Mouse (Mus musculus) large intestine, adult 2 months (tissue): ENCODE results near the gene B3glct. TPM values are rescaled to one million over a fixed set of nuclear protein-coding genes. Genes with fewer than 3 reads are reported as not detected.
A peak's percentile ranks its signal among the peaks of the same experiment; 100 is the strongest.

Experiments
- DNase-seq: peaks from one replicate; pipeline ENCODE4 v3.0.0-alpha.2; 2012; ENCODE audit warnings: low read depth, low spot score
- WGBS: fragments of 180-500 bp; shearing (Covaris S2); methylation state at CpG from one replicate; pipeline ENCODE4 v1.1.7; 2018; 5-methylcytosine and 5-hydroxymethylcytosine counted together
- polyA plus RNA-seq: library from polyadenylated mRNA; depleted of rRNA; stranded (reverse); fragments of >200 nt; gene quantifications from 2 replicates; pipeline ENCODE4 v1.2.3, GENCODE M21; 2012

Gene B3glct
- polyA plus RNA-seq, 1 experiment, result 6.5 TPM

GRCm38 (mm10) chr5:149661428-149661827 lies 16.6 kb upstream of the B3glct start:
- WGBS, result 89% methylated on average over 6 of the region's 6 CpGs
- DNase-seq, result no peak

- WGBS, result 88% methylated on average over 6 of the region's 6 CpGs
- no peak for DNase-seq
Observed at GRCm38 (mm10) chr5:149662980-149663379, 15.1 kb upstream of the B3glct start.

- 86% methylated on average over 5 of the region's 5 CpGs for WGBS
- DNase-seq, result no peak
Observed at GRCm38 (mm10) chr5:149663417-149663816, 14.6 kb upstream of the B3glct start.

GRCm38 (mm10) chr5:149677196-149677595 lies 834 bp upstream of the B3glct start:
- DNase-seq, result no peak
- WGBS, result 80% methylated on average over 3 of the region's 3 CpGs

GRCm38 (mm10) chr5:149678990-149679348 lies 939 bp downstream of the B3glct start:
- WGBS, result 8% methylated on average over 15 of the region's 15 CpGs
- DNase-seq, result no peak

- no peak for DNase-seq
- 15% methylated on average over 12 of the region's 12 CpGs for WGBS
Observed at GRCm38 (mm10) chr5:149679362-149679761, 1.3 kb downstream of the B3glct start.

- WGBS, result 61% methylated on average over 7 of the region's 7 CpGs
- DNase-seq, result no peak
Observed at GRCm38 (mm10) chr5:149679886-149680285, 1.9 kb downstream of the B3glct start.

- 49% methylated on average over 5 of the region's 5 CpGs for WGBS
- DNase-seq, result no peak
Observed at GRCm38 (mm10) chr5:149680946-149681345, 2.9 kb downstream of the B3glct start.

- WGBS, result 72% methylated on average over 5 of the region's 5 CpGs
- DNase-seq, result no peak
Observed at GRCm38 (mm10) chr5:149689860-149690259, 11.8 kb downstream of the B3glct start.

GRCm38 (mm10) chr5:149692548-149692947 lies 14.5 kb downstream of the B3glct start:
- WGBS, result 85% methylated on average over 11 of the region's 11 CpGs

GRCm38 (mm10) chr5:149693200-149693599 lies 15.2 kb downstream of the B3glct start:
- 80% methylated on average over 2 of the region's 2 CpGs for WGBS
- DNase-seq, result no peak

More at GRCm38 (mm10) chr5:149692548-149692947, 14.5 kb downstream of the B3glct start:
- DNase-seq, result no peak

GRCm38 (mm10) chr5:149693968-149694367 lies 15.9 kb downstream of the B3glct start:
- 80% methylated on average over 3 of the region's 3 CpGs for WGBS
- DNase-seq, result no peak

- WGBS, result 91% methylated on average over 18 of the region's 18 CpGs
- DNase-seq, result no peak
Observed at GRCm38 (mm10) chr5:149695077-149695750, 17.2 kb downstream of the B3glct start.

- DNase-seq, result no peak
Observed at GRCm38 (mm10) chr5:149702770-149703169, 24.7 kb downstream of the B3glct start.

- no peak for DNase-seq
- 97% methylated on average over 4 of the region's 4 CpGs for WGBS
Observed at GRCm38 (mm10) chr5:149711545-149711944, 33.5 kb downstream of the B3glct start.

- 54% methylated on average over 11 of the region's 11 CpGs for WGBS
- peak; percentile 14 for DNase-seq
Observed at GRCm38 (mm10) chr5:149713170-149713774, 35.2 kb downstream of the B3glct start.

GRCm38 (mm10) chr5:149713834-149714233 lies 35.8 kb downstream of the B3glct start:
- no peak for DNase-seq

GRCm38 (mm10) chr5:149715571-149716328 lies 37.7 kb downstream of the B3glct start:
- DNase-seq, result no peak
- 68% methylated on average over 15 of the region's 15 CpGs for WGBS

More at GRCm38 (mm10) chr5:149713834-149714233, 35.8 kb downstream of the B3glct start:
- WGBS, result 87% methylated on average over 16 of the region's 16 CpGs

GRCm38 (mm10) chr5:149716329-149716690 lies 38.3 kb downstream of the B3glct start:
- WGBS, result 32% methylated on average over 3 of the region's 3 CpGs

GRCm38 (mm10) chr5:149731776-149732175 lies 53.7 kb downstream of the B3glct start:
- no peak for DNase-seq
- 92% methylated on average over 8 of the region's 8 CpGs for WGBS

More at GRCm38 (mm10) chr5:149716329-149716690, 38.3 kb downstream of the B3glct start:
- no peak for DNase-seq

GRCm38 (mm10) chr5:149737210-149737609 lies 59.2 kb downstream of the B3glct start:
- DNase-seq, result no peak
- WGBS, result 86% methylated on average over 1 of the region's 1 CpGs
